Mouse (Mus musculus) spleen, adult 2 months (tissue): ENCODE measurements around the gene Chmp4b.

Experiments
- CTCF ChIP-seq: fragments of 200-500 bp; IDR thresholded peaks from 2 replicates; pipeline ENCODE4 v1.5.1; 2011; ENCODE audit warnings: mild to moderate bottlenecking, inconsistent platforms; ENCODE audit not compliant: insufficient read depth, insufficient read length, insufficient replicate concordance; ENCODE audit errors: extremely low read depth
- POLR2A ChIP-seq: fragments of 200-500 bp; IDR thresholded peaks from 2 replicates; pipeline ENCODE4 v1.6.1; 2011; ENCODE audit warnings: low read depth, low read length, inconsistent platforms

DNA sequence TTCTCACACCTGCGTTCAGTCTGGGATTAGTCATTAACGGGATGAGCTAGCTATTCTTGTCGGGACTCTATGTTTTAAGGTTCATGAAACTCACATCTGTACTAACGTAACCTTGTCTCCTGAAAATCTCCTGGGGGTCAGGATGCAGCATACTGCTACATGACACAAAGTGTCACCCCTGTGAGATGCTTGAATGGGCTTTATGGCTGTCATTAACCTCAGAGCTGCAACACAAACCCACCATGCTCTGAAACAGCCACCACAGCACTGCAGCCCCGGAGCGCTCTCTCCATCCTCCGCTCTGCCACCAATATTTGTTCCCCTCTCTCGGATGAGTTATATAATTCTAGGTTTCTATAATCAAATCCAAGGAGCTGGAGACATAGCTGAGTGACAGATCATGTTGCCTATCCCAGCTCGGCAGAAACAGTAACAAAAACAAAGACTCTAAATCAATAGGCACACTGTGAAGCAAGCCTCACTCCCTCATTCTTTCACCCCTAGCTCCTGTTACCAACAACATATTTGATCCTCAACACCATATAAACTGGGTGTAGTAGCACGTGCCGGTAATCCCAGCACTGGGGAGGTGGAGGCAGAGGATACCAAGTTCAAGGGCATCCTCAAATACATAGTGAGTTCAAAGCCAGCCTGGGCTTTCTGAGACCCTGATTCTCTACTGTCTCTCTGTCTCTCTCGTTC is 67.5 kb downstream of the Chmp4b start:
- TF ChIP-seq CTCF = no peak
- no peak for TF ChIP-seq POLR2A
